In the genomic region with DNA sequence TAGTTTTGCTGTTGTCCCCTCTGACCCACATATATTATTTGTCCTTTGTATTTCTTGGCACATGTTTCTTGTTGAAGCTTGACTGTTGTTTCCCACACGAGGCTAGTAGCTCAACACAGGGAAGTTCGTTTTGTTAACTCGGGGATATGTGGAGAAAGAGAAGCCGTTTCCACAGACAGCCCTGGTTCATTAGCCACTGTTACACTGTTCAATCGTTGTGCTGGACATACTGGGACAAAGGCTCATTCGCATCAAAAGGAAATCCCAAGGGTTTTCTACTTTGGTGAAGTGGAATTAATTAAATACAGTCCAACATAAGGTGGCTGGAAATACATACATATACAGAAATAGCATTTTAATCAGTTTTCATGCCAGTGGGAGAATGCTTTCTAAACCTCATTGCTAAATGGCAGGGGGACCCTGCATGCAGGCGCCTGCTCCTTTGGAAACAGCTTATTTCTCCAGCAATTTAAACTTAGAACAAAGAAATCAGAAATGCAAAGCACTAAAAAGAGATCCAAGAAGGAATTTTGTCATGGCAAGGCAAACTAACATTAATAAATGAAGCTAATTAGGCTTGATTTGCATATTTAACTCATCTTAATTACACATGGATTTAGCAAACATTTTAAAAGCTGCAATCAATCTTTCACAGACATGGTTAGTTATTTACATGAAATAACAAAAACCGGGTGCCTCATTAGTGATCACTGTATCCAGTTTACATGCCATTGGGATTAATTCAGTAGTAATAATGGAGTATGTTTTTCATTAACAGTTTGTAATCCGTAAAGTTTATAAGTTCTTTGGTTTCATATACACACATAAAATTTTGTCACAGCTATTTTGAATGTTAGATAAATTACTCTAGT, we compare ENCODE assay signal across 17 mouse cellular contexts.
DNase-seq lines count a peak whose midpoint lies in the region; ATAC-seq and TF ChIP-seq lines count a peak whose summit lies in the region.
"Had no signal": no experiment of that assay in that cellular context is flagged by ENCODE, and none has a peak within 500 bp of the region (broad histone marks: within the 10 kb centered on the region; RNA-seq: fewer than 3 reads in every experiment).

No protein-coding gene starts in this region.

- no peaks in the 10 kb centered on the region for H3K4me1 ChIP-seq in hindbrain, embryonic 11.5 days (replicated peaks; ENCODE audit: control insufficient read depth, insufficient read depth, low read length)
- H3K4me1 ChIP-seq in hindbrain, embryonic 10.5 days (replicated peaks), result no peaks in the 10 kb centered on the region
- peaks cover 12% of the 10 kb centered on the region for H3K4me1 ChIP-seq in forebrain, embryonic 15.5 days
- H3K4me1 ChIP-seq in hindbrain, postnatal 0 days (ENCODE audit: insufficient read depth, low read length), result no peaks in the 10 kb centered on the region

- peak; percentile 17 for DNase-seq in hindbrain, embryonic 11.5 days (ENCODE audit: low spot score)
- DNase-seq in hindbrain, embryonic 10.5 days (ENCODE audit: low spot score), result no peak
- peak; percentile 20 for DNase-seq in hindbrain, postnatal 0 days (ENCODE audit: low spot score)
- peak; percentile 49 for DNase-seq in retina, embryonic 14.5 days (ENCODE audit: low spot score)
- DNase-seq in heart, adult 9 months (ENCODE audit: low spot score in 2 of 2), result no peak
- DNase-seq in c-Kit-positive CD71-positive TER-119-positive erythroid progenitor cells, embryonic 14.5 days (ENCODE audit: low spot score), result no peak
- no peak for DNase-seq in adrenal gland, postnatal 14 days
- DNase-seq: adrenal gland, adult 8-10 months; cerebellum, adult 9-10 months; gastrocnemius, postnatal 14 days; heart, adult 2 months; kidney, adult 8-10 months; kidney, postnatal 36 days; lung, postnatal 36 days; right cerebral cortex, adult 18-20 months; thymus, postnatal 4 days had no signal

- H3K27ac ChIP-seq in hindbrain, embryonic 11.5 days (ENCODE audit: low read depth, low read length), result no peak overlapping the region
- no peak overlapping the region for H3K27ac ChIP-seq in hindbrain, embryonic 10.5 days
- H3K27ac ChIP-seq in forebrain, embryonic 15.5 days (replicated peaks), result peak overlapping the region; percentile 57; the same call in 1 of the 2 replicates
- no peak overlapping the region for H3K27ac ChIP-seq in hindbrain, postnatal 0 days
- H3K27ac ChIP-seq: heart, adult 2 months had no signal

- H3K27me3 ChIP-seq in hindbrain, embryonic 11.5 days (ENCODE audit: control insufficient read depth, insufficient read depth, low read length), result no peaks in the 10 kb centered on the region
- H3K27me3 ChIP-seq in hindbrain, embryonic 10.5 days (ENCODE audit: insufficient read depth, poor library complexity, severe bottlenecking), result no peaks in the 10 kb centered on the region
- peaks cover 17% of the 10 kb centered on the region for H3K27me3 ChIP-seq in forebrain, embryonic 15.5 days
- H3K27me3 ChIP-seq in hindbrain, postnatal 0 days (ENCODE audit: insufficient read depth, low read length), result no peaks in the 10 kb centered on the region

- H3K4me3 ChIP-seq in hindbrain, embryonic 11.5 days (ENCODE audit: low read depth, low read length), result no peak overlapping the region
- no peak overlapping the region for H3K4me3 ChIP-seq in hindbrain, embryonic 10.5 days
- no peak overlapping the region for H3K4me3 ChIP-seq in forebrain, embryonic 15.5 days
- no peak overlapping the region for H3K4me3 ChIP-seq in hindbrain, postnatal 0 days (ENCODE audit: low read length)
- H3K4me3 ChIP-seq: heart, adult 2 months had no signal

- no peak overlapping the region for H3K9ac ChIP-seq in hindbrain, embryonic 11.5 days (ENCODE audit: low read depth, low read length)
- no peak overlapping the region for H3K9ac ChIP-seq in forebrain, embryonic 15.5 days (replicated peaks)
- H3K9ac ChIP-seq in hindbrain, postnatal 0 days (replicated peaks; ENCODE audit: low read length), result no peak overlapping the region

- ATAC-seq in hindbrain, embryonic 11.5 days (ENCODE audit: low FRiP score), result peak; percentile 71
- ATAC-seq in forebrain, embryonic 15.5 days (replicated peaks), result peak; percentile 86
- no peak for ATAC-seq in hindbrain, postnatal 0 days

- H3K4me2 ChIP-seq in hindbrain, embryonic 11.5 days (replicated peaks; ENCODE audit: low read depth, low read length), result no peak overlapping the region
- H3K4me2 ChIP-seq in forebrain, embryonic 15.5 days (replicated peaks), result peak overlapping the region; percentile 11
- peak overlapping the region; percentile 29; the same call in 1 of the 2 replicates for H3K4me2 ChIP-seq in hindbrain, postnatal 0 days (ENCODE audit: low read depth, low read length)

- H3K36me3 ChIP-seq in hindbrain, embryonic 11.5 days (ENCODE audit: control insufficient read depth, insufficient read depth, low read length), result no peaks in the 10 kb centered on the region
- H3K36me3 ChIP-seq in hindbrain, embryonic 10.5 days, result no peaks in the 10 kb centered on the region
- H3K36me3 ChIP-seq in forebrain, embryonic 15.5 days, result no peaks in the 10 kb centered on the region
- H3K36me3 ChIP-seq in hindbrain, postnatal 0 days (ENCODE audit: insufficient read depth, low read length), result no peaks in the 10 kb centered on the region

- no peak for TF ChIP-seq CTCF in hindbrain, postnatal 0 days (IDR thresholded peaks at IDR 0.05; ENCODE audit: low read depth)

- 47% methylated on average over 9 of the region's 9 CpGs for whole genome bisulfite sequencing in hindbrain, embryonic 11.5 days
- 61% methylated on average over 9 of the region's 9 CpGs for WGBS in hindbrain, embryonic 10.5 days
- 5% methylated on average over 9 of the region's 9 CpGs for WGBS in forebrain, embryonic 15.5 days
- 19% methylated on average over 9 of the region's 9 CpGs for WGBS in hindbrain, postnatal 0 days

- no peaks in the 10 kb centered on the region for H3K9me3 ChIP-seq in hindbrain, embryonic 11.5 days (ENCODE audit: control insufficient read depth, low read length)
- H3K9me3 ChIP-seq in hindbrain, embryonic 10.5 days, result no peaks in the 10 kb centered on the region
- no peaks in the 10 kb centered on the region for H3K9me3 ChIP-seq in forebrain, embryonic 15.5 days
- no peaks in the 10 kb centered on the region for H3K9me3 ChIP-seq in hindbrain, postnatal 0 days (ENCODE audit: low read length)

Comparison
In these comparisons a context has a peak if more than half of its experiments do, and no peak if none do; other contexts are left out.
1. DNase-seq: peak in hindbrain, embryonic 11.5 days (single experiment), hindbrain, postnatal 0 days (single experiment) and retina, embryonic 14.5 days (single experiment); none in hindbrain, embryonic 10.5 days (single experiment), heart, adult 9 months (0 of 2), c-Kit-positive CD71-positive TER-119-positive erythroid progenitor cells, embryonic 14.5 days (single experiment) and adrenal gland, postnatal 14 days (single experiment).